Mouse (Mus musculus): ENCODE results near the gene Pik3r3. TPM values are rescaled to one million over a fixed set of nuclear protein-coding genes. Genes with fewer than 3 reads are reported as not detected.

The Pik3r3 gene
- polyA plus RNA-seq, 1 experiment = 23.8 TPM

GRCm38 (mm10) chr4:116336294-116336693 is 114.9 kb downstream of the Pik3r3 start:
- TF ChIP-seq CTCF (IDR thresholded peaks at IDR 0.05; ENCODE audit: insufficient read depth, low read length) = no peak
- no peak for TF ChIP-seq POLR2A (IDR thresholded peaks at IDR 0.05; ENCODE audit: borderline replicate concordance, extremely low read depth, low read depth, low read length)
- WGBS = 87% methylated on average over 1 of the region's 1 CpGs

DNA sequence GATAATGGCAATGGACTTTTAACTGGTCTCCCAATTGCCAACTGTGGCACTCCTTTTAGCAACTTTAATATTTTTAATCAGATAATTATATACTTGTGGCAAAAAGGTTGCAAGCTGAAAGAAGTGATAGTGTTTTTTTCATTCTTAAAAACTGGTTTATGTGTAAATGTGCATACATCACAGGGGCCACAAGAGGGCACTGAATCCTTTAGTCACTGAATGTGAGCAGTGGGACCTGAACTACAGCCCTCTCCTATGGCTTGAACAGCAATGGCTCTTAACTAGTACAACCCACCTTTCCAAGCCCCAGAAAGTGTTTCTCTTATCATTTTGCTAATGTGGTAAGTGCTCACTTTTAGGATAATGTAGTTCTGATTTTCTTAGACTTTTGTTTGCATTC is 120.7 kb downstream of the Pik3r3 start:
- peak; percentile 30 for DNase-seq
- no peak for TF ChIP-seq CTCF (IDR thresholded peaks at IDR 0.05; ENCODE audit: insufficient read depth, low read length)
- TF ChIP-seq POLR2A (IDR thresholded peaks at IDR 0.05; ENCODE audit: borderline replicate concordance, extremely low read depth, low read depth, low read length) = no peak
- Histone ChIP-seq H3K4me1 (ENCODE audit: control insufficient read depth, insufficient read depth, low read length) (no peaks in the 10 kb centered on the region), H3K4me3 (replicated peaks; ENCODE audit: extremely low read depth, low read depth, low read length) (no peak overlapping the region)

More at GRCm38 (mm10) chr4:116336294-116336693, 114.9 kb downstream of the Pik3r3 start:
- DNase-seq = no peak
- Histone ChIP-seq H3K4me3 (replicated peaks; ENCODE audit: extremely low read depth, low read depth, low read length) (no peak overlapping the region), H3K4me1 (ENCODE audit: control insufficient read depth, insufficient read depth, low read length) (no peaks in the 10 kb centered on the region)

GRCm38 (mm10) chr4:116352496-116352895 is 131.1 kb downstream of the Pik3r3 start:
- Histone ChIP-seq H3K4me1 (ENCODE audit: control insufficient read depth, insufficient read depth, low read length) (no peaks in the 10 kb centered on the region), H3K4me3 (replicated peaks; ENCODE audit: extremely low read depth, low read depth, low read length) (no peak overlapping the region)
- TF ChIP-seq POLR2A (IDR thresholded peaks at IDR 0.05; ENCODE audit: borderline replicate concordance, extremely low read depth, low read depth, low read length) (no peak), CTCF (IDR thresholded peaks at IDR 0.05; ENCODE audit: insufficient read depth, low read length) (no peak)
- WGBS = 64% methylated on average over 3 of the region's 3 CpGs
- DNase-seq = no peak

Other genes starting within 250 kb of the Pik3r3 start
- gene Faah, start 203.7 kb upstream of the Pik3r3 start, polyA plus RNA-seq (2012; rRNA removed) = 24.5 and 31.7 TPM in 2 replicates
- 14.3 and 22.8 TPM in 2 replicates for gene Nsun4, start 167.7 kb upstream of the Pik3r3 start, polyA plus RNA-seq (2012; rRNA removed)
- 60.7 and 113 TPM in 2 replicates for gene Uqcrh, start 146.5 kb upstream of the Pik3r3 start, polyA plus RNA-seq (2012; rRNA removed)
- gene Lrrc41, start 146.3 kb upstream of the Pik3r3 start, polyA plus RNA-seq (2012; rRNA removed) = 61.5 and 62.1 TPM in 2 replicates
- 0.42 and 0.70 TPM in 2 replicates for gene Rad54l, start 97.9 kb upstream of the Pik3r3 start, polyA plus RNA-seq (2012; rRNA removed)
- gene Pomgnt1, start 97.8 kb upstream of the Pik3r3 start, polyA plus RNA-seq (2012; rRNA removed) = 37.3 and 46.4 TPM in 2 replicates
- gene Lurap1, start 70.3 kb upstream of the Pik3r3 start, polyA plus RNA-seq (2012; rRNA removed) = 3.7 and 5.7 TPM in 2 replicates
- 60.8 and 93.7 TPM in 2 replicates for gene Tspan1, start 54.0 kb upstream of the Pik3r3 start, polyA plus RNA-seq (2012; rRNA removed)
- not detected in 2 replicates for gene 1700042G07Rik, start 48.2 kb upstream of the Pik3r3 start, polyA plus RNA-seq (2012; rRNA removed)
- gene Gm49337, start 48.2 kb upstream of the Pik3r3 start, polyA plus RNA-seq (2012; rRNA removed) = not detected in 2 replicates
- 58.5 and 63.0 TPM in 2 replicates for gene Mast2, start 242.6 kb downstream of the Pik3r3 start, polyA plus RNA-seq (2012; rRNA removed)